Mouse (Mus musculus): ENCODE data around the gene Fscn2. TPM values are rescaled to one million over a fixed set of nuclear protein-coding genes. Genes with fewer than 3 reads are reported as not detected.

Fscn2 gene
- polyA plus RNA-seq, 1 experiment from 2014 or later, result 0.62 TPM

GRCm38 (mm10) chr11:120356319-120356840 is 5.0 kb upstream of the Fscn2 start:
- H3K4me1 ChIP-seq (ENCODE audit: control insufficient read depth in 2 of 2, insufficient read depth in 2 of 2, low read length in 2 of 2), result peaks cover 46 to 69% of the 10 kb centered on the region in 2 experiments
- no peak for ATAC-seq (ENCODE audit: insufficient number of reproducible peaks, insufficient read depth, low FRiP score, low read depth)
- no peaks in the 10 kb centered on the region for H3K9me3 ChIP-seq (ENCODE audit: control insufficient read depth, low read length)
- WGBS, result 82% methylated on average over 15 of the region's 15 CpGs
- no peak overlapping the region for H3K4me2 ChIP-seq (ENCODE audit: low read length)
- 0 out of 2 replicates have a peak, but pooled peaks cover 8% of the 10 kb centered on the region for H3K36me3 ChIP-seq (ENCODE audit: control insufficient read depth, insufficient read depth, low read length)
- H3K9ac ChIP-seq (ENCODE audit: low read length), result no peak overlapping the region
- no peak overlapping the region for H3K4me3 ChIP-seq (ENCODE audit: control insufficient read depth in 1 of 2, insufficient read depth in 1 of 2, low read depth in 1 of 2, low read length in 2 of 2)
- H3K27me3 ChIP-seq (ENCODE audit: control insufficient read depth, insufficient read depth, low read length), result no peaks in the 10 kb centered on the region
- no peak overlapping the region for H3K27ac ChIP-seq (replicated peaks in 1 of 2; ENCODE audit: control insufficient read depth in 1 of 2, insufficient read depth in 1 of 2, low read depth in 2 of 2, low read length in 2 of 2)

DNA sequence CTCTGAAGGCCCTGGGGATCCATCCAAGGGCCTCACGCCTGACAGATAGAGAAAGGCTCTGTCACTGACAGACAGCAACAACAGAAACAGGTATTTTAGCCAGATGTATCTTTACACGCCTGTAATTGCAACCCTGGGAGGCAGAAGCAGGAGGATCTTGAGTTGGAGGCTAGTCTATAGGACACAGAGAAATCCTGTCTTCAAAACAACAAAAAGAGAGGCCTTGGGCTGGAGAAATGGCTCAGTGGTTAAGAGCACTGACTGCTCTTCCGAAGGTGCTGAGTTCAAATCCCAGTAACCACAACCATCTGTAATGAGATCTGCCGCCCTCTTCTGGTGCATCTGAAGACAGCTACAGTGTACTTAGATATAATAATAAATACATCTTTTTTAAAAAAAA is 4.4 kb upstream of the Fscn2 start:
- Histone ChIP-seq H3K27me3 (ENCODE audit: control insufficient read depth, insufficient read depth, low read length) (no peaks in the 10 kb centered on the region), H3K9me3 (ENCODE audit: control insufficient read depth, low read length) (no peaks in the 10 kb centered on the region), H3K9ac (ENCODE audit: low read length) (no peak overlapping the region), H3K4me2 (ENCODE audit: low read length) (no peak overlapping the region), H3K4me1 (ENCODE audit: control insufficient read depth in 2 of 2, insufficient read depth in 2 of 2, low read length in 2 of 2) (peaks cover 42 to 64% of the 10 kb centered on the region in 2 experiments), H3K36me3 (ENCODE audit: control insufficient read depth, insufficient read depth, low read length) (0 out of 2 replicates have a peak, but pooled peaks cover 3% of the 10 kb centered on the region), H3K27ac (replicated peaks in 1 of 2; ENCODE audit: control insufficient read depth in 1 of 2, insufficient read depth in 1 of 2, low read depth in 2 of 2, low read length in 2 of 2) (no peak overlapping the region), H3K4me3 (ENCODE audit: control insufficient read depth in 1 of 2, insufficient read depth in 1 of 2, low read depth in 1 of 2, low read length in 2 of 2) (no peak overlapping the region)
- no peak for ATAC-seq (ENCODE audit: insufficient number of reproducible peaks, insufficient read depth, low FRiP score, low read depth)
- WGBS, result 91% methylated on average over 4 of the region's 4 CpGs

DNA sequence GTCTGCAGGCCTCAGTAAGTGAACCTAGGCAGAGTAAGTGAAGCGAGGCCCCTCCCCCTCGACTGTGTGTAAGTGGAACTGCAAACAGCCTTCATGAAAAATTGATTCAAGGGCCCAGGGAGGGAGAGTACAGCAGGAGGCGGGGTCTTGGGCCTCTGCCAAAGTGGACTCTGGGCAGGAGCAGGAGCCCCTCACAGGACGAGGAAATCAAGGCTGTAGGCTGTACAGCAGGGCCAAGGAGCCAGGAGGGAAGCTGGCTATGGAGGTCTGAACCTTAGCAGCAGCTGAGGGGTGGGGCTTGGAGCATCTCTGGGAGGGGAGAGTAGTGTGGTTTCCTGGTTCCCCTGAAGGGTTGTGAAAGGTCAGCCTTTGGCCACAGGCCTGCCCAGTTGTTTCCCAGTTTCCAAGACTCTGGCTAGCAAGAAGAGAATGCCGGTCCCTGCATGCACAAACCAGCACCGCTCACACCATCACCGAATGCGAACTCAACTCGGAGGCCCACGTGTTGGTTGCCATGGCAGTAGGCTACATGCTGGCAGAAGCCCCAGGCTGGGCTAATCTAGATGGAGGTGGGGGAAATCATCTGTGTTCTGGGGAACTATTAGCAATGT is 3.4 kb upstream of the Fscn2 start:
- H3K27ac ChIP-seq (replicated peaks in 1 of 2; ENCODE audit: control insufficient read depth in 1 of 2, insufficient read depth in 1 of 2, low read depth in 2 of 2, low read length in 2 of 2), result peak overlapping the region; percentile 8 to 54
- H3K4me1 ChIP-seq (ENCODE audit: control insufficient read depth in 2 of 2, insufficient read depth in 2 of 2, low read length in 2 of 2), result peaks cover 35 to 54% of the 10 kb centered on the region in 2 experiments
- 21% methylated on average over 10 of the region's 10 CpGs for WGBS
- H3K4me3 ChIP-seq (ENCODE audit: control insufficient read depth in 1 of 2, insufficient read depth in 1 of 2, low read depth in 1 of 2, low read length in 2 of 2), result no peak overlapping the region
- no peaks in the 10 kb centered on the region for H3K36me3 ChIP-seq (ENCODE audit: control insufficient read depth, insufficient read depth, low read length)
- H3K4me2 ChIP-seq (ENCODE audit: low read length), result 0 out of 2 replicates have a peak overlapping the region, but pooled peaks have one; percentile 12
- H3K27me3 ChIP-seq (ENCODE audit: control insufficient read depth, insufficient read depth, low read length), result no peaks in the 10 kb centered on the region
- peak; percentile 18 for ATAC-seq (ENCODE audit: insufficient number of reproducible peaks, insufficient read depth, low FRiP score, low read depth)
- H3K9ac ChIP-seq (ENCODE audit: low read length), result peak overlapping the region; percentile 13
- H3K9me3 ChIP-seq (ENCODE audit: control insufficient read depth, low read length), result no peaks in the 10 kb centered on the region

GRCm38 (mm10) chr11:120359391-120359790 is 1.9 kb upstream of the Fscn2 start:
- Histone ChIP-seq H3K36me3 (ENCODE audit: control insufficient read depth, insufficient read depth, low read length) (no peaks in the 10 kb centered on the region), H3K4me1 (ENCODE audit: control insufficient read depth in 2 of 2, insufficient read depth in 2 of 2, low read length in 2 of 2) (peaks cover 26 to 42% of the 10 kb centered on the region in 2 experiments), H3K27me3 (ENCODE audit: control insufficient read depth, insufficient read depth, low read length) (no peaks in the 10 kb centered on the region), H3K9me3 (ENCODE audit: control insufficient read depth, low read length) (no peaks in the 10 kb centered on the region), H3K27ac (replicated peaks in 1 of 2; ENCODE audit: control insufficient read depth in 1 of 2, insufficient read depth in 1 of 2, low read depth in 2 of 2, low read length in 2 of 2) (no peak overlapping the region), H3K9ac (ENCODE audit: low read length) (no peak overlapping the region), H3K4me3 (ENCODE audit: control insufficient read depth in 1 of 2, insufficient read depth in 1 of 2, low read depth in 1 of 2, low read length in 2 of 2) (no peak overlapping the region), H3K4me2 (ENCODE audit: low read length) (no peak overlapping the region)
- WGBS, result 74% methylated on average over 6 of the region's 6 CpGs
- ATAC-seq (ENCODE audit: insufficient number of reproducible peaks, insufficient read depth, low FRiP score, low read depth), result no peak

- H3K27me3 ChIP-seq (ENCODE audit: control insufficient read depth, insufficient read depth, low read length), result no peaks in the 10 kb centered on the region
- H3K4me2 ChIP-seq (ENCODE audit: low read length), result no peak overlapping the region
- H3K9me3 ChIP-seq (ENCODE audit: control insufficient read depth, low read length), result no peaks in the 10 kb centered on the region
- H3K9ac ChIP-seq (ENCODE audit: low read length), result no peak overlapping the region
- H3K36me3 ChIP-seq (ENCODE audit: control insufficient read depth, insufficient read depth, low read length), result no peaks in the 10 kb centered on the region
- no peak overlapping the region for H3K27ac ChIP-seq (replicated peaks in 1 of 2; ENCODE audit: control insufficient read depth in 1 of 2, insufficient read depth in 1 of 2, low read depth in 2 of 2, low read length in 2 of 2)
- no peak overlapping the region for H3K4me3 ChIP-seq (ENCODE audit: control insufficient read depth in 1 of 2, insufficient read depth in 1 of 2, low read depth in 1 of 2, low read length in 2 of 2)
- whole genome bisulfite sequencing, result 25% methylated on average over 8 of the region's 8 CpGs
- no peak for ATAC-seq (ENCODE audit: insufficient number of reproducible peaks, insufficient read depth, low FRiP score, low read depth)
- peaks cover 24 to 36% of the 10 kb centered on the region in 2 experiments for H3K4me1 ChIP-seq (ENCODE audit: control insufficient read depth in 2 of 2, insufficient read depth in 2 of 2, low read length in 2 of 2)
Measured at GRCm38 (mm10) chr11:120360062-120360461, 1.3 kb upstream of the Fscn2 start.

DNA sequence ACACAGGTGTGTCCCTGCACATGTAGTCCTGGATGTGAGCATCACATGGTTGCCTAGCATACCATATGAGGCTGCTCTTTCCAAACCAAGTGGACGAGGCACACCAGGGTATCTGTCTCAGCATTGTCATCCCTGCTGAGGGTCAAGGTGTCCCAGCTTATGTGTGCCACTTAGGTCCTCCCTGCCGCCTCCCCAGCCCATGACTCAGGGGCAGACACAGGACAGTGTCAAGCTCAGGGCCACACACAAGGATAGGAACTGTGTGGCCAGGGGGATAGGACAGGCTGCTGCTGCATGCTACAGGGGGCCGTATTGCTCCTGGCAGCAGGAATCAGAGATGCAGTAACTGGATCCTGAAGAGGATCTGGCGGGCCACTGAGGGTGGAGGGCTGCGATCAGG is 579 bp upstream of the Fscn2 start:
- H3K4me3 ChIP-seq (ENCODE audit: control insufficient read depth in 1 of 2, insufficient read depth in 1 of 2, low read depth in 1 of 2, low read length in 2 of 2), result no peak overlapping the region
- H3K36me3 ChIP-seq (ENCODE audit: control insufficient read depth, insufficient read depth, low read length), result no peaks in the 10 kb centered on the region
- 84% methylated on average over 5 of the region's 5 CpGs for WGBS
- peaks cover 22 to 31% of the 10 kb centered on the region in 2 experiments for H3K4me1 ChIP-seq (ENCODE audit: control insufficient read depth in 2 of 2, insufficient read depth in 2 of 2, low read length in 2 of 2)
- no peak overlapping the region for H3K9ac ChIP-seq (ENCODE audit: low read length)
- no peak for ATAC-seq (ENCODE audit: insufficient number of reproducible peaks, insufficient read depth, low FRiP score, low read depth)
- no peaks in the 10 kb centered on the region for H3K27me3 ChIP-seq (ENCODE audit: control insufficient read depth, insufficient read depth, low read length)
- H3K4me2 ChIP-seq (ENCODE audit: low read length), result no peak overlapping the region
- H3K27ac ChIP-seq (replicated peaks in 1 of 2; ENCODE audit: control insufficient read depth in 1 of 2, insufficient read depth in 1 of 2, low read depth in 2 of 2, low read length in 2 of 2), result no peak overlapping the region
- H3K9me3 ChIP-seq (ENCODE audit: control insufficient read depth, low read length), result no peaks in the 10 kb centered on the region

DNA sequence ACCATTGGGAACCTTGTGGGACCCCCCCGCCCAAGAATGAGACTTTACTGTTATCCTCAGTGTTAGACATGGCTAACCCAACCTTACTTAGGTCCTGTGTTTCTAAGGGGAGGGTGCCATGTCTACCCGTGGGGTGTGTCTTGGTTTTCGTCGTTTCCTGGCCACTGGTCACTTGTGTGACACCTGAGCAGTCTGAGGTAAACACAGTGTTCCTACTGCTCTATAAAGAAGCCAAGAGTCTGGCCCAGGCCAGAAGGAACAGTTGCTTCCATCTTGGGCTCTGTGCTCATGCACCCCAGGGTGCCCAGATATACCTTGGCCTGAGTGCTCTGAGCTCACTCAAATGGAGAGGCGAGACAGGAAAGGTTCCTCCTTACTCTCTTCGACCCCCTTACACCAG is 1.6 kb downstream of the Fscn2 start:
- no peaks in the 10 kb centered on the region for H3K9me3 ChIP-seq (ENCODE audit: control insufficient read depth, low read length)
- no peak overlapping the region for H3K9ac ChIP-seq (ENCODE audit: low read length)
- no peaks in the 10 kb centered on the region for H3K27me3 ChIP-seq (ENCODE audit: control insufficient read depth, insufficient read depth, low read length)
- 87% methylated on average over 6 of the region's 6 CpGs for WGBS
- H3K36me3 ChIP-seq (ENCODE audit: control insufficient read depth, insufficient read depth, low read length), result no peaks in the 10 kb centered on the region
- no peak for ATAC-seq (ENCODE audit: insufficient number of reproducible peaks, insufficient read depth, low FRiP score, low read depth)
- no peak overlapping the region for H3K4me3 ChIP-seq (ENCODE audit: control insufficient read depth in 1 of 2, insufficient read depth in 1 of 2, low read depth in 1 of 2, low read length in 2 of 2)
- H3K27ac ChIP-seq (replicated peaks in 1 of 2; ENCODE audit: control insufficient read depth in 1 of 2, insufficient read depth in 1 of 2, low read depth in 2 of 2, low read length in 2 of 2), result no peak overlapping the region
- no peak overlapping the region for H3K4me2 ChIP-seq (ENCODE audit: low read length)
- H3K4me1 ChIP-seq (ENCODE audit: control insufficient read depth in 2 of 2, insufficient read depth in 2 of 2, low read length in 2 of 2), result peaks cover 24 to 33% of the 10 kb centered on the region in 2 experiments
